Mouse (Mus musculus) lung, embryonic 15.5 days (tissue): ENCODE results near the gene Gm21985. TPM values are rescaled to one million over a fixed set of nuclear protein-coding genes. Genes with fewer than 3 reads are reported as not detected.
"Not testable (repeated sequence)": the region's sequence is repeated elsewhere in the genome, so short reads cannot be mapped to it uniquely, and the experiment has no call there.

ENCODE experiments used
- ATAC-seq: fragments of 200-750 bp; cut with Nextera tagmentation; 2 replicates; pipeline ENCODE4 v1.8.0; 2017; ENCODE audit warnings: moderate number of reproducible peaks, borderline replicate concordance; ENCODE audit not compliant: low FRiP score, low TSS enrichment; ENCODE audit errors: extremely low read depth
- H3K27ac ChIP-seq: fragments of 300-500 bp; sonication (generic); 2 replicates; pipeline ENCODE4 v1.5.1; 2015; ENCODE audit warnings: moderate library complexity, mild to moderate bottlenecking, inconsistent platforms
- H3K27me3 ChIP-seq: fragments of 300-500 bp; sonication (generic); 2 replicates; pipeline ENCODE4 v1.6.1; 2015; ENCODE audit warnings: inconsistent platforms
- H3K36me3 ChIP-seq: fragments of 300-500 bp; sonication (generic); 2 replicates; pipeline ENCODE4 v1.6.1; 2015; ENCODE audit warnings: inconsistent platforms
- H3K4me1 ChIP-seq: fragments of 300-500 bp; sonication (generic); 2 replicates; pipeline ENCODE4 v1.6.1; 2015; ENCODE audit warnings: inconsistent platforms
- H3K4me2 ChIP-seq: fragments of 300-500 bp; sonication (generic); 2 replicates; pipeline ENCODE4 v1.6.1; 2015; ENCODE audit warnings: inconsistent platforms, mild to moderate bottlenecking, moderate library complexity
- H3K4me3 ChIP-seq: fragments of 300-500 bp; sonication (generic); 2 replicates; pipeline ENCODE4 v1.5.1; 2015; ENCODE audit warnings: mild to moderate bottlenecking, inconsistent platforms
- H3K9ac ChIP-seq: fragments of 300-500 bp; sonication (generic); 2 replicates; pipeline ENCODE4 v1.6.1; 2015; ENCODE audit warnings: inconsistent platforms
- H3K9me3 ChIP-seq: fragments of 300-500 bp; sonication (generic); 2 replicates; pipeline ENCODE4 v1.6.1; 2016; ENCODE audit warnings: inconsistent platforms
- WGBS: fragments of 180-500 bp; shearing (Covaris S2); methylation state at CpG from one replicate; pipeline ENCODE4 v1.1.7; 2015; 5-methylcytosine and 5-hydroxymethylcytosine counted together
- polyA plus RNA-seq: library from polyadenylated mRNA; unstranded; fragments of >200 nt; fragmentation: Nextera tagmentation; extraction: Ambion mirVana; gene quantifications from 2 replicates; pipeline ENCODE4 v1.2.1, GENCODE M21; 2015

Gm21985 gene
- polyA plus RNA-seq, 1 experiment from 2014 or later: not detected

- no peak for ATAC-seq
- Histone ChIP-seq H3K4me3 (no peak overlapping the region), H3K4me1 (no peaks in the 10 kb centered on the region), H3K9me3 (no peaks in the 10 kb centered on the region), H3K36me3 (no peaks in the 10 kb centered on the region), H3K27ac (no peak overlapping the region), H3K4me2 (no peak overlapping the region), H3K9ac (no peak overlapping the region), H3K27me3 (no peaks in the 10 kb centered on the region)
- WGBS: 29% methylated on average over 5 of the region's 5 CpGs
These were observed 164.3 kb downstream of the Gm21985 start for GRCm38 (mm10) chr2:112430403-112430802.

GRCm38 (mm10) chr2:112432523-112432922, 166.4 kb downstream of the Gm21985 start:
- H3K9ac ChIP-seq: no peak overlapping the region

GRCm38 (mm10) chr2:112433359-112433758, 167.2 kb downstream of the Gm21985 start:
- Histone ChIP-seq H3K36me3 (no peaks in the 10 kb centered on the region), H3K9me3 (no peaks in the 10 kb centered on the region), H3K27ac (no peak overlapping the region), H3K4me3 (no peak overlapping the region), H3K9ac (no peak overlapping the region), H3K4me1 (no peaks in the 10 kb centered on the region), H3K4me2 (no peak overlapping the region), H3K27me3 (no peaks in the 10 kb centered on the region)
- ATAC-seq: no peak
- WGBS: 43% methylated on average over 2 of the region's 2 CpGs

More at GRCm38 (mm10) chr2:112432523-112432922, 166.4 kb downstream of the Gm21985 start:
- ATAC-seq: no peak
- no peaks in the 10 kb centered on the region for H3K4me1 ChIP-seq
- WGBS: 87% methylated on average over 2 of the region's 2 CpGs
- no peak overlapping the region for H3K4me2 ChIP-seq
- no peaks in the 10 kb centered on the region for H3K9me3 ChIP-seq
- no peak overlapping the region for H3K4me3 ChIP-seq
- H3K36me3 ChIP-seq: no peaks in the 10 kb centered on the region
- no peaks in the 10 kb centered on the region for H3K27me3 ChIP-seq
- H3K27ac ChIP-seq: no peak overlapping the region

- H3K9me3 ChIP-seq: no peaks in the 10 kb centered on the region
- no peak overlapping the region for H3K27ac ChIP-seq
- WGBS: 84% methylated on average over 4 of the region's 4 CpGs
- no peaks in the 10 kb centered on the region for H3K36me3 ChIP-seq
- no peaks in the 10 kb centered on the region for H3K27me3 ChIP-seq
- H3K4me3 ChIP-seq: no peak overlapping the region
- no peaks in the 10 kb centered on the region for H3K4me1 ChIP-seq
- H3K4me2 ChIP-seq: no peak overlapping the region
- no peak for ATAC-seq
- H3K9ac ChIP-seq: no peak overlapping the region
These were observed 170.2 kb downstream of the Gm21985 start for GRCm38 (mm10) chr2:112436292-112436691.

- ATAC-seq: no peak
- Histone ChIP-seq H3K4me3 (no peak overlapping the region), H3K27me3 (no peaks in the 10 kb centered on the region), H3K36me3 (no peaks in the 10 kb centered on the region), H3K4me2 (no peak overlapping the region), H3K4me1 (no peaks in the 10 kb centered on the region), H3K27ac (no peak overlapping the region), H3K9ac (no peak overlapping the region), H3K9me3 (no peaks in the 10 kb centered on the region)
- WGBS: 73% methylated on average over 2 of the region's 2 CpGs
These were observed 171.5 kb downstream of the Gm21985 start for GRCm38 (mm10) chr2:112437589-112437988.

GRCm38 (mm10) chr2:112443491-112443890, 177.4 kb downstream of the Gm21985 start:
- WGBS: 56% methylated on average over 2 of the region's 2 CpGs
- H3K27ac ChIP-seq: no peak overlapping the region
- no peak overlapping the region for H3K4me2 ChIP-seq
- ATAC-seq: no peak
- no peak overlapping the region for H3K9ac ChIP-seq
- H3K4me1 ChIP-seq: no peaks in the 10 kb centered on the region
- no peak overlapping the region for H3K4me3 ChIP-seq
- no peaks in the 10 kb centered on the region for H3K27me3 ChIP-seq
- no peaks in the 10 kb centered on the region for H3K36me3 ChIP-seq
- no peaks in the 10 kb centered on the region for H3K9me3 ChIP-seq

GRCm38 (mm10) chr2:112445511-112445910, 179.4 kb downstream of the Gm21985 start:
- Histone ChIP-seq H3K27me3 (no peaks in the 10 kb centered on the region), H3K4me2 (no peak overlapping the region), H3K36me3 (no peaks in the 10 kb centered on the region), H3K27ac (no peak overlapping the region), H3K9me3 (no peaks in the 10 kb centered on the region), H3K4me3 (no peak overlapping the region), H3K9ac (no peak overlapping the region), H3K4me1 (no peaks in the 10 kb centered on the region)
- no peak for ATAC-seq

GRCm38 (mm10) chr2:112448046-112448445, 181.9 kb downstream of the Gm21985 start:
- H3K9me3 ChIP-seq, H3K4me1 ChIP-seq, H3K4me3 ChIP-seq, H3K27me3 ChIP-seq, H3K36me3 ChIP-seq, H3K27ac ChIP-seq, H3K9ac ChIP-seq, H3K4me2 ChIP-seq, ATAC-seq: not testable (repeated sequence)
- 70% methylated on average over 4 of the region's 4 CpGs for WGBS

GRCm38 (mm10) chr2:112448510-112449059, 182.5 kb downstream of the Gm21985 start:
- ATAC-seq: no peak
- no peaks in the 10 kb centered on the region for H3K36me3 ChIP-seq
- H3K9ac ChIP-seq: no peak overlapping the region
- H3K4me3 ChIP-seq: no peak overlapping the region
- no peaks in the 10 kb centered on the region for H3K27me3 ChIP-seq
- H3K4me2 ChIP-seq: no peak overlapping the region
- H3K27ac ChIP-seq: no peak overlapping the region
- no peaks in the 10 kb centered on the region for H3K4me1 ChIP-seq
- H3K9me3 ChIP-seq: no peaks in the 10 kb centered on the region

- H3K9ac ChIP-seq: no peak overlapping the region
- H3K4me3 ChIP-seq: no peak overlapping the region
- 26% methylated on average over 4 of the region's 4 CpGs for WGBS
- no peak for ATAC-seq
- H3K27ac ChIP-seq: no peak overlapping the region
- no peaks in the 10 kb centered on the region for H3K36me3 ChIP-seq
- H3K4me1 ChIP-seq: peaks cover 4% of the 10 kb centered on the region; the same call in 1 of the 2 replicates
- H3K27me3 ChIP-seq: no peaks in the 10 kb centered on the region
- no peaks in the 10 kb centered on the region for H3K9me3 ChIP-seq
- H3K4me2 ChIP-seq: no peak overlapping the region
These were observed 183.6 kb downstream of the Gm21985 start for GRCm38 (mm10) chr2:112449597-112450296.

GRCm38 (mm10) chr2:112452513-112452912, 186.4 kb downstream of the Gm21985 start:
- H3K27ac ChIP-seq, H3K4me3 ChIP-seq, H3K4me2 ChIP-seq, H3K9ac ChIP-seq, H3K27me3 ChIP-seq, ATAC-seq, H3K36me3 ChIP-seq, H3K9me3 ChIP-seq: not testable (repeated sequence)
- peaks cover 12% of the 10 kb centered on the region; the same call in 1 of the 2 replicates for H3K4me1 ChIP-seq

GRCm38 (mm10) chr2:112454125-112454861, 188.2 kb downstream of the Gm21985 start:
- Histone ChIP-seq H3K4me3 (peak overlapping the region; percentile 86), H3K36me3 (0 out of 2 replicates have a peak, but pooled peaks cover 2% of the 10 kb centered on the region), H3K27me3 (no peaks in the 10 kb centered on the region), H3K9ac (peak overlapping the region; percentile 88), H3K9me3 (no peaks in the 10 kb centered on the region), H3K4me1 (peaks cover 12% of the 10 kb centered on the region; the same call in 1 of the 2 replicates), H3K4me2 (peak overlapping the region; percentile 72), H3K27ac (peak overlapping the region; percentile 50; the same call in 1 of the 2 replicates)
- 29% methylated on average over 17 of the region's 17 CpGs for WGBS
- no peak; the same call in 1 of the 2 replicates for ATAC-seq
